Mouse (Mus musculus) intestine, postnatal 0 days (tissue): Measurements from ENCODE around the gene Cux1. TPM values are rescaled to one million over a fixed set of nuclear protein-coding genes. Genes with fewer than 3 reads are reported as not detected.

ENCODE experiments used
- ATAC-seq: fragments of 200-750 bp; cut with Nextera tagmentation; 2 replicates; pipeline ENCODE4 v1.8.0; 2017; ENCODE audit warnings: mild to moderate bottlenecking, moderate TSS enrichment, moderate library complexity
- H3K27ac ChIP-seq: fragments of 300-500 bp; sonication (generic); 2 replicates; pipeline ENCODE4 v1.5.1; 2014; ENCODE audit warnings: mild to moderate bottlenecking, low read depth, low read length, moderate library complexity
- H3K27me3 ChIP-seq: fragments of 300-500 bp; sonication (generic); replicated peaks from 2 replicates; pipeline ENCODE4 v1.6.1; 2014; ENCODE audit warnings: low read length, mixed read lengths; ENCODE audit not compliant: control insufficient read depth, insufficient read depth
- H3K36me3 ChIP-seq: fragments of 300-500 bp; sonication (generic); 2 replicates; pipeline ENCODE4 v1.6.1; 2014; ENCODE audit warnings: mild to moderate bottlenecking, moderate library complexity; ENCODE audit not compliant: control insufficient read depth, insufficient read depth
- H3K4me1 ChIP-seq: fragments of 300-500 bp; sonication (generic); replicated peaks from 2 replicates; pipeline ENCODE4 v1.6.1; 2014; ENCODE audit warnings: antibody characterized with exemption, low read length, mixed read lengths; ENCODE audit not compliant: control insufficient read depth, insufficient read depth
- H3K4me2 ChIP-seq: fragments of 300-500 bp; sonication (generic); replicated peaks from 2 replicates; pipeline ENCODE4 v1.6.1; 2014; ENCODE audit warnings: low read depth, mild to moderate bottlenecking, moderate library complexity
- H3K4me3 ChIP-seq: fragments of 300-500 bp; sonication (generic); 2 replicates; pipeline ENCODE4 v1.5.1; 2014; ENCODE audit warnings: low read depth, low read length
- H3K9ac ChIP-seq: fragments of 300-500 bp; sonication (generic); 2 replicates; pipeline ENCODE4 v1.6.1; 2014; ENCODE audit warnings: mild to moderate bottlenecking, low read depth, low read length
- H3K9me3 ChIP-seq: fragments of 300-500 bp; sonication (generic); 2 replicates; pipeline ENCODE4 v1.6.1; 2016; ENCODE audit warnings: mixed run types; ENCODE audit not compliant: control insufficient read depth
- CTCF ChIP-seq: sonication (generic); IDR thresholded peaks from 2 replicates; pipeline ENCODE4 v1.5.1; 2016; ENCODE audit warnings: low read depth, mild to moderate bottlenecking, control low read depth, antibody characterized with exemption, moderate library complexity
- WGBS: fragments of 180-500 bp; shearing (Covaris S2); extraction: QIAGEN DNeasy Blood & Tissue Kit; methylation state at CpG from one replicate; pipeline ENCODE4 v1.1.7; 2014; 5-methylcytosine and 5-hydroxymethylcytosine counted together
- polyA plus RNA-seq: library from polyadenylated mRNA; unstranded; fragments of >200 nt; fragmentation: Nextera tagmentation; extraction: Ambion mirVana; gene quantifications from 2 replicates; pipeline ENCODE4 v1.2.1, GENCODE M21; 2015

The Cux1 gene
- polyA plus RNA-seq, 1 experiment from 2014 or later, result 29.4 TPM

DNA sequence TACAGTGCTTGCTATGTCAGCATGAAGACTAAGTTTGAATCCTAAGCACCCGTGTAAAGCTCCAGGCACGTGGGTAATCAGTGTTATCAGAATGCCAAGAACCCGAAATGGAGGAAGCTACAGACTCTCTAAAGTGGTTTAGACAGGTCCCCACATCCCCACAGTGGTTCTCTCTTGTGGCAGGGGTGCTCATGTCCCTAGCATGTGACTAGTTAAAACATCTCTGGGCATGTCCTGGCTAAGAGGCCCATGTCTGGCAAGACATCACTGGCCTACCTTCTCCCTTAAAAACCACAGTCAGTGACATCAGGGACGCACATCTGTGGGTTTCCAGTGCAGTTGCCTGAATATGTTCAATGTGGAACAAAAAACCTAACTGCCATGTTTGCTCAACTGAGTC, 87.5 kb downstream of the Cux1 start:
- Histone ChIP-seq H3K4me3 (no peak overlapping the region), H3K27me3 (no peaks in the 10 kb centered on the region), H3K27ac (no peak overlapping the region), H3K9ac (no peak overlapping the region), H3K4me2 (no peak overlapping the region), H3K36me3 (peaks cover 9% of the 10 kb centered on the region; the same call in 1 of the 2 replicates), H3K4me1 (no peaks in the 10 kb centered on the region), H3K9me3 (no peaks in the 10 kb centered on the region)
- 66% methylated on average over 4 of the region's 4 CpGs for WGBS
- no peak for ATAC-seq
- no peak for TF ChIP-seq CTCF

DNA sequence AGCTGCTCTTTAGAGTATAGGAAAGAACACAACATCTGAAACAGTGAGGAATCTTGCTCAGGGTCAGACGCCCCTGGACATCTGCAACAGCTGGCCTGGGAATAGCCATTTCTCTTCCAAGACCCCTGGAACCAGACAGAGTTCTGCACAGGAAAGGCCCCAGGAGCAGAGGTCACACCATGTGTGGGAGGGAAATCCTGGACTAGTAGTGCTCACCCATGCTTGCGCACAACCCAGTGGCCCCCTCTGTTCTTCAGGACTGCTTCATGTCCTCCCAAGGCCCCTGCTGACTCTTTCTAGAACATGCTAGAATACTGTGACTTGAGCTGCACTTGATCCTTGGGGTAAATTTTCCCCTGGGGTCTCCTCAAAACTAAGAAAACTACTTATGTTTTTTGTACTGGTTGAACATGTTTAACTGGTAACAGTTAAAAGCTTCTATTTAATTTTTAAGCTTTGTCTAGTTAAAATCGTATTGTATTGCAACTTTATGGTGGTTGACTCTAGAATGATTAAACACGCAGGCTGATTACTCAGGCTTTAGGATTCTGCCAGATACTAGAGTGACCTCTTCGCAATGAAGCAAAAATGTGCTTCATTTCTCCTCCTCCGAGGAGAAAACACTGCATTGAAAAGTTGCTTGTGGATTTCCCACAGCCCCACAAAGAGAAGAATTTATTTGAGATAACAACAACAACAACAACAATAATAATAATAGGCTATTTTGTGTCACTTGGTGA, 88.1 kb downstream of the Cux1 start:
- ATAC-seq, result no peak

DNA sequence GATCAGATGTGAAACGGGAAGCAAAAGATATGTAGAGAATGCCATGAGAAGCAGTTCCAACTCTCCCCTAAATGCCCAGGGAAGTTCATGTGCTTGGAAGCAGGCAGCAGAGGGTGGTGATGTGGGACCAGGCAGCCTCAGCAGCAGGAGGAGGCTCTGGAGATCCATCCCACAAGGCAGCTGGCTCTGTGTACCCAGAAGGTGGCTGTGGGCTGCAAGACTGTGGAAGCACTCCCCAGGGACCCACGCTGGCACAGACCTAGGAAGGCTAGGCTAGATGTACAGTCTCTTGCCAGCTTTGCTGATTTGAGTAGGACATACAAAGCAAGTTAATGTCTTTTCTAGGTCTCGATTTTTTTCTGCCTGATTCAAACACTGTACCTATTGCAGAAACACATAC, 91.0 kb downstream of the Cux1 start:
- no peak for ATAC-seq
- WGBS, result 84% methylated on average over 3 of the region's 3 CpGs
- no peak for TF ChIP-seq CTCF
- Histone ChIP-seq H3K9me3 (no peaks in the 10 kb centered on the region), H3K27ac (no peak overlapping the region), H3K4me3 (no peak overlapping the region), H3K9ac (no peak overlapping the region), H3K27me3 (no peaks in the 10 kb centered on the region), H3K36me3 (0 out of 2 replicates have a peak, but pooled peaks cover 3% of the 10 kb centered on the region), H3K4me1 (no peaks in the 10 kb centered on the region), H3K4me2 (no peak overlapping the region)

More for the DNA sequence above, 88.1 kb downstream of the Cux1 start:
- Histone ChIP-seq H3K27ac (no peak overlapping the region), H3K27me3 (no peaks in the 10 kb centered on the region), H3K36me3 (peaks cover 4% of the 10 kb centered on the region; the same call in 1 of the 2 replicates), H3K4me1 (no peaks in the 10 kb centered on the region), H3K9ac (no peak overlapping the region), H3K4me3 (no peak overlapping the region), H3K4me2 (no peak overlapping the region), H3K9me3 (no peaks in the 10 kb centered on the region)
- no peak for TF ChIP-seq CTCF
- WGBS, result 65% methylated on average over 6 of the region's 6 CpGs

DNA sequence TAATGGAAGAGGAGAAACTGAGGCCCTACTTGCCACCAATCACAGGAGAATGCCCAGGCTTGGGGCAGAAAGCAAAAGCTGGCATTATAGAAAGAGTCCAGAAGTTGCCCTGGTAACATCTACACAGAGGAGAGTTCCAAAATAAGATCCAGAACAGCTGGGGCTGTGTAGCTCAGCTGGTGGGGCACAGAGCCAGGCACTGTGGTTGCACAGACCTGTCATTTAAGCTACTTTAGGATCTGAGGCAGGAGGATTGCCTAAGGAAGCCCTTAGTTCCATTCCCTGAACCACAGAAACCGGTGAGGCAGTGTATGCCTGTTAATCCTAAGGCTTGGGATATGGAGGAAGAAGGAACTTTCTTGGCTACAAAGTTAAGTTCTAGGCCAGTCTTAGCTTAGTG, 92.1 kb downstream of the Cux1 start:
- 91% methylated on average over 1 of the region's 1 CpGs for WGBS

DNA sequence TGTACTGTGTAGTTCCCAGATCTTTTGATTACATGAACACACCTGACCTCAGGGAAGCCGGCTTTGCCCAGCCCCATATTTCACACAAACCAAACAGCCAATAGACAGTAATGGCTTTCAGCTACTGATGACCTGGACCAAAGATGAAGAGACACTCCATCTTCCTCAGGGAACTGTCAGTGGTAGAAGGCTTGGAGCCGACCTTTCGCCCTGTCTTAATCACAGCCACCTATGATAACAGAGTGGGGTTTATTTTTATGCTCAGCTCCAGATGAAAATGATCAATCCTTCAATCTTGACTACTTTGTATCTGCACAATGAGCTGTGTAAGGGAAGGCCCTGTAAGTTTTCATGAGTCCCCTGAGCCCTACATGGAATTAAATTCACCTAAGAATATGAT, 93.2 kb downstream of the Cux1 start:
- no peak for ATAC-seq
- Histone ChIP-seq H3K36me3 (0 out of 2 replicates have a peak, but pooled peaks cover 3% of the 10 kb centered on the region), H3K4me3 (no peak overlapping the region), H3K4me1 (no peaks in the 10 kb centered on the region), H3K27me3 (no peaks in the 10 kb centered on the region), H3K9ac (no peak overlapping the region), H3K9me3 (no peaks in the 10 kb centered on the region), H3K27ac (no peak overlapping the region), H3K4me2 (no peak overlapping the region)
- TF ChIP-seq CTCF, result no peak
- WGBS, result 67% methylated on average over 3 of the region's 3 CpGs

More for the DNA sequence above, 92.1 kb downstream of the Cux1 start:
- H3K27ac ChIP-seq, result no peak overlapping the region
- ATAC-seq, result no peak
- 0 out of 2 replicates have a peak, but pooled peaks cover 3% of the 10 kb centered on the region for H3K36me3 ChIP-seq
- no peak for TF ChIP-seq CTCF
- H3K4me2 ChIP-seq, result no peak overlapping the region
- H3K27me3 ChIP-seq, result no peaks in the 10 kb centered on the region
- no peaks in the 10 kb centered on the region for H3K4me1 ChIP-seq
- H3K9ac ChIP-seq, result no peak overlapping the region
- no peak overlapping the region for H3K4me3 ChIP-seq
- no peaks in the 10 kb centered on the region for H3K9me3 ChIP-seq

DNA sequence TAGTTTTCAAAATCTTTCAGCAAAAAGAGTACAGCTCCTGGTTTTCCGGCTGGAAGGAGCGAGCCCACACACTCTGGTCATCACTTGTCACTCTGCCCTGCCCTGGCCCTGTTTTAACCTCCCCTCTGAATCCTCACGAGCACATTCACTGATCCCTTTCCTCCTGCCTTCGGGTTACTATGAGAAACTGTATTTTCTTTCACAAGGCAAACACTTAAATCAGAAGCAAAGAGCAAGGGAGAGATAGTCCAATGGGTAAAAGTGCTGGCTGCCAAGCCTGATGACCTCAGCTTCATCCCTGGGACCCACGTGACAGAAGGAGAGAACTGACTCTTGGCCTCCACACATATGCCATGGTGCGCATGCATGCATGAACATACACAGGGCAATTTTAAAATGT, 94.0 kb downstream of the Cux1 start:
- TF ChIP-seq CTCF, result no peak
- Histone ChIP-seq H3K9ac (no peak overlapping the region), H3K4me1 (peaks cover 2% of the 10 kb centered on the region; the same call in 1 of the 2 replicates), H3K9me3 (no peaks in the 10 kb centered on the region), H3K4me3 (no peak overlapping the region), H3K27ac (no peak overlapping the region), H3K4me2 (no peak overlapping the region), H3K27me3 (no peaks in the 10 kb centered on the region), H3K36me3 (no peaks in the 10 kb centered on the region)
- ATAC-seq, result no peak
- 56% methylated on average over 6 of the region's 6 CpGs for WGBS
